Mouse (Mus musculus) layer of hippocampus, adult 9-10 months (tissue): ENCODE measurements around the gene Dbndd2.

Experiments
- DNase-seq: peaks from one replicate; pipeline ENCODE4 v3.0.0; 2022; ENCODE audit warnings: low spot score

Gene Dbndd2

DNA sequence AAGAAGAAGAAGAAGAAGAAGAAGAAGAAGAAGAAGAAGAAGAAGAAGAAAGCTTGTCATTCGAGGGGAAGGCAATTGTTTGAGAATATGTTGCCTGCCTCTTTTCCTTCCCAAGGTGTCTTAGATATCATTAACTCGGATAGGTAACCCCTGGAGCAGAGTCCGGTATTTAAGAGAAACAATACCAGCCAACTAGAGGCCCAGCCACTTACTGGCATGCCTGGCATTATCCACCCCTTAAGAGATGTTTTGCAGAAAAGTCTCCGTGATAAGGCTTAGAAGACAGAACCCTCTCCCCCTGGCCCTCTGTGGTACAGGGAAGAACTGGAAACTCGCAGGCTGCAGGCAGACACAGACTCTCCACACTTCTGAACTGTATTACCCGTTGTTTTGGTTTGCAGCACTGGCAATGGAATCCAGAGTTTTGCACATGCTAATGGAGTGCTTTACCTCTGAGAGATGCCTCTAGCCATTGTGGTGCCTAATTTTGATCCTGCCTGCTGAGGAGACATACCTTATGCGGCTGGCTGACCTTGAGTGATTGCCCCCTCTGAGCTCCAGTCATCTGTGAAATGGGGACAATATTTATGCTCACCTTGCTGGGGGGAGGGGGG, 31.9 kb upstream of the Dbndd2 start:
- no peak for DNase-seq

GRCm38 (mm10) chr2:164454846-164455245, 31.1 kb upstream of the Dbndd2 start:
- DNase-seq: no peak

DNA sequence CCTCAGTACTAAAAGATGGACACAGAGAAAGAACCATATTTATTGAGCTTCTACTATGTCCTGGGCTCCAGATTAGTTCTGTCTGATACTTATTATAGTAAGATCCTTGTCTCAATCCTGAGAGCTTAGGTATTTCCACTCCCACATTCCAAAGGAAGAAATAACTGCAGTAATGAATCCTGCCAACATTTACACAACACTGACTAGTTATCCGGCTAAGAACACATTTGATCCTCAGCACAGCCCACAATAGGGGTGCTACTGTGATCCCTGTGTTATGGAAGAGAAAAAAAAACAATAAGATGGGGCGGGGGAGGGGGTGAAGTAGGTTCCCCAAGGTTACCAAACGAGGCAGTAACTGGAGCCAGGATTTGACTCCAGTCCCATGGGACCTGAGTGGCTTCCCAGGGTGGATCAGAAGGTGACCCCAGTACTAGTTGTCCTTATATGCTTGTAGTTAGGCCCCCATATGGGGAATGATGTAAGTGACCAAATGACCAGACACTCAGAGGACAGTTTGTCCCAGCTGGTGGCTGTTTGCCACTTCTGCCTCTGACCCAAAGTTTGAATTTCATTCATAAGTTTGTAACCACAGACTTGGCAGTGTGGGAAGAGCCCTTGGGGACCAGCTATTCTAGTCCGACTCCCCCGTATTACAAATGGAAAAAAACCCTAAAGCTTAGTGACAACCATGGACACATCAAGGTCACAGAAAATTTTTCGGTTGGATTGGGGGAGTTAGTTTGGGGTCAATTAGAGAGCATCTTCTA, 30.3 kb upstream of the Dbndd2 start:
- DNase-seq: no peak

- DNase-seq: no peak
These were observed 29.5 kb upstream of the Dbndd2 start for GRCm38 (mm10) chr2:164456413-164456812.

DNA sequence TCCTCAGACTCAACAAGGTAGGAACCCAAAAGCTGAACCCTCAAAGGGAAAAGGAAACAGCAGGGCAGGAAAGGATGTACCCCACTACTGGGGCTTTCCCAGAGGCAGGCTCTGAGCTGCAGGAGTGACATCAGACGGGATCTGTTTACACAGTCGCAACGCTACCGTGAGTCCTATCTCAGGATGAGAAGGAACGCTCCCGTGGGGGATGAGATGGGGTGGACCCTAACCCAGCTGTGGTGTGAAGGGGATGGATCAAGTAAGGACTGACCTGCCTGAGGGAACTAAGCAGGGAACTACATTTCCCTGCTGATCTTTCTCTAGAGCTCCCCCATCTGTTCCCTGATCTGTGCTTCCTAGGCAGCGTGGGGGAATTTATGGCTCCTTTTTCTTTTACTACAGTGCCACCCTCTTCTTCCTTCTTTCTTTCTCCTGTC, 29.0 kb upstream of the Dbndd2 start, which contains the start of gene Sys1:
TSS of gene Sys1 (plus strand) at position 101 of the 437 bp plus-strand sequence.
- DNase-seq: no peak

DNA sequence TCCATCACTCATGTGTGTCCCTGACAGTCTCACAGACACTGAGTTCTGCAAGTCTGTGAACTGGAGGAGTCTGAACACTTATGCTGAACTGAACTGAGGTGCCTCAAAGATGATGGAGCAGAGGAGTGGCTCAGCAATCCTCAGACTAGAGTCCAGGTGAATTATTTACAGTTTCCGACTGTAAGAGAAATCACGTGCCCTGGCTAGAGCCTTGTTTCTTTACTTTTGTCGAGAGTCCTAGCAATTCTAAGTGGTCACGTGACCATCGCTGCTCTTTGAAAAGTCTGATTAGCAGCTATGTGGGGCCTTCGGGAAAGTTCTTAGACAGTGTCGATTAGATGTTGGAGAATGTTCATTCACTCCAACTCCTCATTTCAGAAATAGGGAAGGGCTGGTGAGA, 28.0 kb upstream of the Dbndd2 start:
- DNase-seq: no peak

GRCm38 (mm10) chr2:164458535-164458934, 27.4 kb upstream of the Dbndd2 start:
- DNase-seq: no peak

GRCm38 (mm10) chr2:164460745-164461551, 25.0 kb upstream of the Dbndd2 start, which contains the start of gene Gm20458:
Gene Gm20458 (plus strand): TSS chr2:164460967.
- peak; percentile 93 for DNase-seq

DNA sequence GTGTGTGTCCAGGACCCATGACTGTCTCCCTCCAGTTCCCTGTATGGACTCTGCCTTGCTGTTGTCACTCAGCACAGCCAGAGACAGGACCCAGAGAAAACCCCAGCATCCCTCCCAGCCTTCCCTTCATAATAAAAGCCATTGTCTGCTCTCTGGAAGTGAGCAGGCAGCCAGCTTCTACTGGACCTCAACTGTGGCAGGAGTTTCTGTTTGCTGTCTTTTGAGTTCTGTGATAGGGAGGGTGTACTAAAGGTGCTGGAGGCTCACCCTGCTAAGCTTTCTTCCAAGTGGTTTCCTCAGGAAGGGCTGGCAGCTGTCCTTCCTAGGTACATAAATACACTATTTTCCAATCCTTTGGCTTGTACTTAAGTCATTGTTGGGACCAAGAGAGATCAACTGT, 20.7 kb upstream of the Dbndd2 start:
- no peak for DNase-seq

DNA sequence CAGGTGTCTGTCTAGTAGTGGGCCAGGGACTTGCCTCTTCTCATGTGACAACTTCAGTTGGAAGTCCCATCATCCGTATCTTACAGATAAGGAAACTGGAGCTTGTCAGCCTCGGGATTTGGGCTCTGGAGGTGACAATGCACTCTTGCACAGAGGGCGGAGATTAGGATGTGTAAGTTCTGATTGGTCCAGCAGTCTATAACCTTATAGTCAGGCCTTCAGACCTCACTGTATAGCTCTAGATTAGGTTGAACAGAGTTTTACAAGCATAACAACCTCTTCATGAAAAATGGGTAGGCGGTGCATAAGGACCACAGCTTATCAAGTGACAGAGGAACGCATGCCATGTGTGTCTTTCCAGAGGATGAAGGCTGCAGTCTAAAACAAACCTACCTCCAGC, 19.1 kb upstream of the Dbndd2 start:
- no peak for DNase-seq

DNA sequence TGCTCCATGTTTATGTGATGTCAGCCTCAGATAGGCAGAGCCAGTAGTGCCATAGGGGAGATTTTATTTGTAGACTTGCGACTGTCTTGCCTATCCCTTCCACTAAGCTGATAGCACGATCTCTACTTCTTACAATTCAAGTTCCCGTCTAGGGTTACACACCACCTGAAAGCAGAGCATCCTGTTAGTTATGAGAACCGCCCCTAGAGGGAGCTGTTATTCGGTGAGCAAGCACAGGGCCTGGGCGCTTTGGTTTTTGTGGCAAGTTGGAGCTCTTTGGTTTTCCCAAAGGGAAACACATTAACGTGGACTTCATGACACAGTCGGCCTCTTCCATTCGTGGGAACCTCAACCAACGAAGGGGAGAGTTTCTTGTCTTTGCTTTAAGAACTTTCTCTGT, 15.7 kb upstream of the Dbndd2 start:
- no peak for DNase-seq

DNA sequence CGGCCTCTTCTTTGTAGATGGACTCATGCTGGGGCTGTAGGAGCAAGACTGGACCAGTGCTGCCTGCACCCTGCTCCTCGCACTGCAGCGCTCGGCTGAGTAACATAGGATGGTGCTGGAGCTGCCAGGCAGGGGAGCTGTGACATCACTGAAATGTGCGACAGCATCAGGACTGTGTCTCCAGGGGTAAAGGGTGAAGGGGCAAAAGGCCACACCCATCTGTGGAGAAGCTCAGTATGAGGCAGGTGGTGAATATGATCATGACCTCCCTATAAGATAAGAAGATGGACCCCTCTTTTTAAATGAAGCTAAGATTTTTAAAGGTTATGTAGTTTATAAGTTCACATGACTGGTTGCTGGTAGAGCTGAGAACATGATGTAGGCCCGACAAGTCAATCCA, 12.3 kb upstream of the Dbndd2 start, which contains the start of gene Trp53tg5:
TSS of gene Trp53tg5 (minus strand) at position 101 of the 400 bp plus-strand sequence.
- no peak for DNase-seq

DNA sequence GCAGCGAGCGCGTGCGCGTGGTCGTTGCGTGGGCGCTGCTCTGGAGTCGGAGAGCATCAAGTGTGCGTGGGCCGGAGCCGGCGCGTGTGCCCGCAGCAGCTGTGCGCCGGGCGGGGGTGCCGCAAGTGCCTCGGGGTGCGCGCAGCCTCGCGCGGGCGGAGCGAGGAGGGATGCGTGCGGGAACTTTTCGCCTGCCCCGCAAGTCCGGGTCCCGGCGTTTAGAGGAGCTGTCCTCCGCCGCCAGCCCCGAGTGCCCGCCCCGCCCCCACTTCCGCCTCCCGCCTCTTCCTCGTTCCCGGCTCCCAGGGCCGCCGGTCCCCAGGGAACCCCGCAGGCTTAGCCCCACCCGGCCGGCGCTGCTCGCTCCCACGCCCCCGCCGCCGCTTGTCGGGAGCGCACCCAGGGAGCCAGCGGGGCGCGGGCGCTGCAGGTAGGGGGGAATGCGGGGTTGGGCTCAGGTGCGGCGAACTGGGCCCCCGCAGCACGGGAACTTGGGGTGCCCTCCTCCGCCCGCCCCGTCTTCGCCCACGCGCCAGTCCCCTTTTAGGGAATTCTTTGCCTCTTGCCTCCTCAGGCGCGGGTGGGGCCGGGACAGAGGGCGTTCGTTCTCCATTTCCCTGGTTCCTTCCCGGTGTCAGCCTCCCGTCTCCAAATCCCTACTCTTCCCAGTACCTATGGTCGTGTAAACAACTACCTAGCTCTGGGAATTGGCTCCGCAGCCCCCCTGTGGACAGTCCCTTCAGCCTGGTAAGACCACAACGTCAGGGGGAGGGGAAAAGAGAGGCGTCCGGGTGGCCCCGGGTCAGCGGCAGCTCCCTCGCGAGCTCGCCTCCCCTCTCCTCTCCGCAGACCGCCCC, 580 bp downstream of the Dbndd2 start:
- DNase-seq: peak; percentile 43

DNA sequence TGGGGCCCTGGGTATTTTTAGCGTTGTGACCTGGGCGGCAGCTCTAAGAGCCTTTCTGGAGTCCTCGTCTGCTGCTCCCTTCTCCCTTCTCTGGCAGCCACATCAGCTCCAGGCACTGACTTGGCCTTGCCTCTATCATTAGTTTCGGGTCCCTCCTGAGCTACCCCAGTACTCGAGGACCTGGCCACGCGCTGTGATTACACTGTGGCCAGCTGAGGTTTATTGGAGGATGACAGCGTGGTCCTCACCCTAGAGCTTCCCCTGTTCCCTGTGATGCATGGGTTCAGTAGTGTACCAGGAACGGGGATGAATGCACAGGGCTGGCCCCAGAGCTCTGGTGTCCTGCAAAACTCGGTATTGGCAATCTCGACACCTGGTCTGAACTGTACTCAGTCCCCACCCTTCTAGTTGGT, 1.2 kb downstream of the Dbndd2 start:
- DNase-seq: no peak

- DNase-seq: no peak
These were observed 1.9 kb downstream of the Dbndd2 start for GRCm38 (mm10) chr2:164487812-164488211.

- DNase-seq: no peak
These were observed 8.2 kb downstream of the Dbndd2 start for GRCm38 (mm10) chr2:164494126-164494525.

DNA sequence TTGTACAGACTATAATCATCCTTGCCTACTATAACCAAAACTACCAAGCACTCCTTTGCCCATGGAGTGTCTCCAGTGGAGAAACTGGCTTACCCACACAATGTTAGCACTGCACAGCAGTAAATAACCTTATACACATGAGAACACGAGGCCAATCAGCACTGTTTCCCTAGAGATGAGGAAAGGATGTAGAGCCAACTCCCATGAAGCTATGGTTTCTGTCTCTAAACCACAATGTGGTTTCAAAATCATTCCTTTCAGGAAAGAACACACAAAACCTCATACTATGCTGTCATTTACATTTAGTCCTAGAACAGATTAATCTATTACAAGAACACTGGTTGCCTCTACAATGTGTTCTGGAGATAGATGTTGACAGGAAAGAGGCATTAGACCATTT, 10.4 kb downstream of the Dbndd2 start:
- DNase-seq: no peak

DNA sequence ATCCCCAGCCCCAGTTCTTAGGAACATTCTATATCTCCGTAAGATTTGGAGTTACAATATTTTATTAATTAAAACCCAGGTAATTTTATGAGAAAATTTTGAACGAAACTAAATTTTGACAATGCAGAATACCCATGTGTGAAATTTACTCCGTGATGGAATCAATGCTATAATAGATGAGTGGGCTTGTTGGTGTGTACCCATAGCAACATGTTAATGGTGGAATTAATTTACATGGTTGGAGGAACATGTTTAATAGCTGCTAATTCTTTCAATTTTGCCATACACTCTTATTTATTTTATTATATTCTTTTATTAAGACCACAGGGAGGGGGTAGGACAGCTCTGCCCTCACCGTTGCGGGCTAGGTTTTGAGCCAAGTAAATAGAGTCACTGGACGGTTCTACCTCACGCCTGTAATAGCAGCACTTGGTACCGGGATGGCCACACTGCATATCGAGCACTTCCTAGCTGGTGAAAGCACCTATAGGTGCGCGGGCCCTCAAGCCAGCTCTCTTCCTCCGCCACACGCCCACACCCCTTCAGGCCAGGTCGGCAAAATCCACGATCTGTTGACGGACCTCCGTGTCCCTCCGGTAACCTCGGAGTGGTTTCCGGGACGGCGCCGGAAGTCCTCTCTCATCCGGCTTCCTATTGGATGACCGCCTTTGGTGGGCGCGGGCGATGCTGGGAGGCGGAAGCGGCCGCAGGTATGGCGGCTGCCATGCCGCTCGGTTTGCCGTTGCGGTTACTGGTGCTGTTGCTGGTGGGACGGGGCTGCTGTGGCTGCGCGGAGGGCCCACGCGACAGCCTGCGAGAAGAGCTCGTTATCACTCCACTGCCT, 11.2 kb downstream of the Dbndd2 start, which contains the start of gene Pigt:
TSS of gene Pigt (plus strand) at position 674 of the 844 bp plus-strand sequence.
- peak; percentile 53 for DNase-seq

GRCm38 (mm10) chr2:164497691-164498268, 11.9 kb downstream of the Dbndd2 start:
- no peak for DNase-seq

DNA sequence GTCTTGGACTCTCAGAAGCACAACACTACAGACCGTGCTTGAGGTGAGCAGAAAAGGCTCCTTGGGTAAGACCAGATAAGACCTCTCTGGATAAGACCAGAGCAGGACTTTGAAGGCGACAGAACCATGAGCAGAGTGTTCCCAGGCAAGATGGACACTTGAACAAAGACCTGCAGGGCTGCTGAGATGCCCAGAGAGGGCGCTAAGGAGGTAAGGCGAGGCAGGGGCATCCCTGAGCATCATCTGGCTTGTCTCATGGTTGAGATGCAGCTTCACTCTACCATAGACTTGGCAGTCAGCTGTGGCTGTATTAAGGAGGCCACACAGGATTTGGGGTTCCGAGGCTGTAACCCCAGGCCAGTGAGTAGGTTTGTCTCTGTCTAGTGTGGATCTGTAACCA, 13.4 kb downstream of the Dbndd2 start:
- no peak for DNase-seq
